Mouse (Mus musculus): ENCODE data around the gene Slc13a1. TPM values are rescaled to one million over a fixed set of nuclear protein-coding genes. Genes with fewer than 3 reads are reported as not detected.

Gene Slc13a1
- polyA plus RNA-seq, 1 experiment from 2014 or later = 0.15 TPM

DNA sequence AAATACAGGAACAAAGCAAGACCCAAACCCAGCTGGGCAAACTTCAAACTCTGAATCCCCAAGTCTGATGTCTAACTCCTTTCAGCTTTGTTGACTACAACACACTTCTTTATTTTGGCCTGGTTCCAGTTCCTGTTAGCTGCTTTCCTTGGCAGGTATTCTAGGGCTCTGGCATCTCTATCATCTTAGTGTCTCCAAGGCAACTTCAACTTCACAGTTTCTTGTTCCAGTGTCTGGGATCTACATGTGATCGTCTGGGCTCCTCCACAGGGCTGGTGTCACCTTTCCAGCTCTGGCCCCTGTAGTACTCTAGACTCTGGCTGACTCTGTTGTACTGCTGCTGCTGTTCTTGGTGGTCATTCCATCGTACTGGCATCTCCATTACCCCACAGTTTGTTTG is 91.8 kb downstream of the Slc13a1 start:
- no peaks in the 10 kb centered on the region for H3K36me3 ChIP-seq
- H3K4me3 ChIP-seq (replicated peaks) = no peak overlapping the region
- no peaks in the 10 kb centered on the region for H3K9me3 ChIP-seq (replicated peaks)
- H3K27me3 ChIP-seq = no peaks in the 10 kb centered on the region
- no peaks in the 10 kb centered on the region for H3K4me1 ChIP-seq
- no peak overlapping the region for H3K9ac ChIP-seq
- WGBS = 63% methylated on average over 2 of the region's 2 CpGs
- H3K27ac ChIP-seq (replicated peaks) = no peak overlapping the region
- no peak overlapping the region for H3K4me2 ChIP-seq (replicated peaks)
- ATAC-seq (ENCODE audit: insufficient number of reproducible peaks, low FRiP score, low TSS enrichment, low read depth) = no peak

DNA sequence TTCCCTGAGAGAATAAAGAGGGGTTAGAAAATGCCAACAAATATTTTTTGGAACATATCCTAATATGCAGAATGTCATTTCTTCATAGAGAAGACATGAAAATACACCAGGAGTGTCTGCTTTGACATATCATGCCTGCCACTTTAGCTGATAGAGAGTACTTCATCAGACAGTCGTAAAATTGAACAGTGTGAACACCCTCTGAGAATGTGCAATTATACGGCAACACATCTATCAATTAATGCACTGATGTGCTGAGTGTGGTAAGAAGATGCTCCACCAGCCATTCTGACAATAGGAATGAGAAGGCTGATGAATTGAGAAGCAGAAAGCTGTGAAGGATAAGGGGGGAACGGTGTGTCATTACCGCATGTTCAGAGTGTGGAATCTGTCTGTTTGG is 95.1 kb downstream of the Slc13a1 start:
- Histone ChIP-seq H3K9me3 (replicated peaks) (no peaks in the 10 kb centered on the region), H3K9ac (no peak overlapping the region), H3K4me1 (no peaks in the 10 kb centered on the region), H3K4me3 (replicated peaks) (no peak overlapping the region), H3K4me2 (replicated peaks) (no peak overlapping the region), H3K27ac (replicated peaks) (no peak overlapping the region), H3K36me3 (no peaks in the 10 kb centered on the region), H3K27me3 (no peaks in the 10 kb centered on the region)
- ATAC-seq (ENCODE audit: insufficient number of reproducible peaks, low FRiP score, low TSS enrichment, low read depth) = no peak
- 76% methylated on average over 4 of the region's 4 CpGs for WGBS

DNA sequence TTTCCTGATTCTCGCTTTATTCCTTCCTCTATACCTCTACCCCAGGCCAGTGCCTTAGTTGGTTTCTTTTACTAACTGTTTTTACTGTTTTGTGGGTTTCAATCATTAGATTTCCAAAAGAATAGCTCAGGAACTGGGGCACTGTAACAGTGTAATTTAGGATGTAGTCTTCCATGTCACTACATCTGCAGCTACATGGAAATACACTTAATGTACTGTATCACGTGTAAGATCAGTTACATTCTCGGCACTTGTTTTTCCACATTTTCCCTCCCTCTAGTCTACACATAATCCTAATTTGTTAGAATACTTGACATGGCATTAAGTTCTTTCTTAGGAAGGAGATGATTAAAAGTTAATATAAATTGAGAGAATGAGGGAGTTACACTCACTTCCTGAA is 108.1 kb downstream of the Slc13a1 start:
- Histone ChIP-seq H3K36me3 (no peaks in the 10 kb centered on the region), H3K27ac (replicated peaks) (no peak overlapping the region), H3K4me3 (replicated peaks) (no peak overlapping the region), H3K27me3 (no peaks in the 10 kb centered on the region), H3K9me3 (replicated peaks) (no peaks in the 10 kb centered on the region), H3K9ac (no peak overlapping the region), H3K4me2 (replicated peaks) (no peak overlapping the region), H3K4me1 (no peaks in the 10 kb centered on the region)
- no peak for ATAC-seq (ENCODE audit: insufficient number of reproducible peaks, low FRiP score, low TSS enrichment, low read depth)
- 65% methylated on average over 3 of the region's 3 CpGs for WGBS

DNA sequence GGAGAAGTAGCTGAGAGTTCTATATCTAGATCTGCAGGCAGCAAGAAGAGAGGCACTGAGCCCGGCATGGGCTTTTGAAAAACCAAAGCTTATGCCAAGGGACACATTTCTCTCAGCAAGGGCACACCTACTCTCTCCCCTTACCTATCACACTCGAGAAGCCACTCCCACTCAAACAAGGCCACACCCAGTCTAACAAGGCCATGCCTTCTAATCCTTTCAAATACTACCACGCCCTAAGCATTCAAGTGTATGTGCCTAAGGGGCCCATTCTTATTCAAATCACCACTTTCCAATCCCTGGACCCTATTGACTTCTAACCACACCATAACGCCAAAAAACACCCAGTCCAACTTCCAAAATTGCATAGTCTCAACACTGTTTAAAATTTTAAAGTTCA is 112.8 kb downstream of the Slc13a1 start:
- Histone ChIP-seq H3K4me3 (replicated peaks) (no peak overlapping the region), H3K27ac (replicated peaks) (no peak overlapping the region), H3K4me2 (replicated peaks) (no peak overlapping the region), H3K9ac (no peak overlapping the region), H3K36me3 (no peaks in the 10 kb centered on the region), H3K27me3 (no peaks in the 10 kb centered on the region), H3K9me3 (replicated peaks) (no peaks in the 10 kb centered on the region), H3K4me1 (no peaks in the 10 kb centered on the region)
- ATAC-seq (ENCODE audit: insufficient number of reproducible peaks, low FRiP score, low TSS enrichment, low read depth) = no peak
- WGBS = 86% methylated on average over 4 of the region's 4 CpGs

DNA sequence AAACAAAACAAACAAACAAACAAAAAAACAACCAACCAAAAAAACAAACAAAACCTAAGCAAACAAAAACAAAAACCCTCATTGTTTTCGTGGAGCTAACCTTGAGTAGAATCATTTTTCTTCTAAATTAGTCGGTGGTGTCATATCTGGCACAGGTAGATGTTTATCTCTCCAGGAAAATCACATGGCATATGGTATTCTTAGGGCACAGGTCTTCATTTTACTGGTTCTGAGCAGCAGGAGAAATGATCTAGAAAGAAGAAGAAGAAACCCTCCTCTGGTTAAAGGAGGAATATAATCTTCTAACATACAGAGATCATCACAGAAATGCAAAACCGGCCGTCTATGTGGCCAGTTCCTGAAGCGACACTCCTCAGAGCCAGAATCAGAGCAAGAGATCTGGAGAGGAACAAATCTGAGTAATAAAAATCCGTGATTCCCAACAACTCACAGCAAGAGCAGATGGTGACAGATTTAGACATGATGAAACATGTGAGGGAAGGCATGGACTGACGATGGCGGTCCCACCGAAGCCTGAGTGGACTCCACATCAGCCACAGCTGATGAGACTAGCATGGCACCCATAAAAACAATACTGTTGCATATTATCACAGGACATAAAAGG is 113.7 kb downstream of the Slc13a1 start:
- H3K36me3 ChIP-seq = no peaks in the 10 kb centered on the region
- no peaks in the 10 kb centered on the region for H3K27me3 ChIP-seq
- H3K9me3 ChIP-seq (replicated peaks) = no peaks in the 10 kb centered on the region
- H3K27ac ChIP-seq (replicated peaks) = no peak overlapping the region
- ATAC-seq (ENCODE audit: insufficient number of reproducible peaks, low FRiP score, low TSS enrichment, low read depth) = no peak
- WGBS = 87% methylated on average over 9 of the region's 9 CpGs
- no peak overlapping the region for H3K4me3 ChIP-seq (replicated peaks)
- H3K4me1 ChIP-seq = no peaks in the 10 kb centered on the region
- no peak overlapping the region for H3K4me2 ChIP-seq (replicated peaks)
- H3K9ac ChIP-seq = no peak overlapping the region

DNA sequence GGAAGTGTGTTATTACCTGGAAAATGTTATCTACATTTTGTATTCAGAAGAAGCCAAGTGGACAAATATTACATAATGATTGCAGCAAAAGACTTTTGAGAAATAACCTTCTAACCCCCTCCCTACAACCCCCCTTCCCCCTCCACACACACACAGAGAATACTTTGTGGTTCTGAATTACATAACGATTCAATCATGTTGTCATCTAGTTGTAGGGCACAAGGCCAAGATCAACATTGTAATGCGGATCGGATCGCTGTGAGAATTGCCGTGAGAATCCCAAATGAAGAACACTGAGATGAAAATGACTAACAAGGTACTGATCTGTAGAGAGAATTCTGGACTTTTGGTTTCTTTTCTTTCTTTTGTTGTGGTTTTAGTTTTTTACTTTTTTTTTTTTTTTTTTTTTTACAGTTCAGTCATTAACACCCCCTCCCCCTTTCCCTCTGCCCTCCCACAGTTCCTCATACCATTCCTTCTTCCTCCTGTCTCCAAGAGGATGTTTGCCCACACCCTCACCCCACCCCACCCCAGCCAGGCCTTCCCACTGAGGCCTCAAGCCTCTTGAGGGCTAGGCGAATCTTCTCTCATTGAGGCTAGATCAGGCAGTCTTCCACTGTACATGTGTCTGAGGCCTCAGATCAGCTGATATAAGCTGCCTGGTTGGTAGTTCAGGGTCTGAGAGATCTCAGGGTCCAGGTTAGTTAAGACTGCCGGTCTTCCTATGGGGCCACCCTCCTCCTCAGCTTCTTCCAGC is 120.7 kb downstream of the Slc13a1 start:
- Histone ChIP-seq H3K9me3 (replicated peaks) (no peaks in the 10 kb centered on the region), H3K4me2 (replicated peaks) (no peak overlapping the region), H3K36me3 (no peaks in the 10 kb centered on the region), H3K27ac (replicated peaks) (no peak overlapping the region), H3K4me1 (no peaks in the 10 kb centered on the region), H3K4me3 (replicated peaks) (no peak overlapping the region), H3K27me3 (no peaks in the 10 kb centered on the region), H3K9ac (no peak overlapping the region)
- WGBS = 35% methylated on average over 7 of the region's 7 CpGs
- no peak for ATAC-seq (ENCODE audit: insufficient number of reproducible peaks, low FRiP score, low TSS enrichment, low read depth)

DNA sequence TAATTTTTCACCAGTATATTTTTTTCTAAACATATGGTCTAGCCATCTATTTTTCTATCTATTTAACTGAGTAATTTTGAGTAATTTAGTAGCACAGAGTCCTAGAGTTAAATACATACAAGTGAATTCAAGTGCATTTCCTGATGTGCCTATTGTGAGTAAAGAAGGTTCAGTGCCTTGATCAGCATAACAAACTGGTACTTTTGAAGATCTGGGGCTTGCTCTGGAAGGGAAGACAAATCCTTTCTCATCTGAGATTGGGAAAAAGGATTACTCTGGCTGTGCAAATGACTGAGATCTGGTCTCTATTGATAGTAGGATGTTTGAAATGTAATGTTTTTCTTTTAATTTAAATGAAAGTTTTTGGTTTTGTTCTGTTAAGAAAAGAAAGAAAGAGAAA is 124.4 kb downstream of the Slc13a1 start:
- no peak overlapping the region for H3K9ac ChIP-seq
- H3K4me1 ChIP-seq = no peaks in the 10 kb centered on the region
- no peak overlapping the region for H3K4me2 ChIP-seq (replicated peaks)
- no peaks in the 10 kb centered on the region for H3K36me3 ChIP-seq
- no peak overlapping the region for H3K27ac ChIP-seq (replicated peaks)
- no peaks in the 10 kb centered on the region for H3K9me3 ChIP-seq (replicated peaks)
- ATAC-seq (ENCODE audit: insufficient number of reproducible peaks, low FRiP score, low TSS enrichment, low read depth) = no peak
- H3K27me3 ChIP-seq = no peaks in the 10 kb centered on the region
- H3K4me3 ChIP-seq (replicated peaks) = no peak overlapping the region

Small RNA genes within 50 kb of the gene (microRNA-seq; reads per million reads assigned to microRNA genes)
- not detected for gene Gm26386 (ENCODE audit: borderline number of aligned reads)

Other genes starting within 250 kb of the Slc13a1 start
- gene Tas2r118, start 198.0 kb downstream of the Slc13a1 start, polyA plus RNA-seq (2015; fragmentation: Nextera tagmentation; extraction: Ambion mirVana) = not detected in 2 replicates